Mouse (Mus musculus) layer of hippocampus, adult 11-12 months (tissue): ENCODE data around the gene Gnaq.

ENCODE experiments used
- DNase-seq: peaks from one replicate; pipeline ENCODE4 v3.0.0; 2022; ENCODE audit warnings: low spot score

The Gnaq gene

GRCm38 (mm10) chr19:16132791-16132864 lies at the start of gene Gnaq:
Gene Gnaq, plus strand, starts transcription at chr19:16132831.
- no peak for DNase-seq

- DNase-seq, result peak; percentile 19
Observed at GRCm38 (mm10) chr19:16083981-16084630, 48.5 kb upstream of the Gnaq start.

GRCm38 (mm10) chr19:16085248-16085647 lies 47.4 kb upstream of the Gnaq start:
- DNase-seq, result no peak

GRCm38 (mm10) chr19:16086154-16086553 lies 46.5 kb upstream of the Gnaq start:
- DNase-seq, result no peak

- no peak for DNase-seq
Observed at GRCm38 (mm10) chr19:16086581-16086980, 46.0 kb upstream of the Gnaq start.

GRCm38 (mm10) chr19:16087391-16087790 lies 45.2 kb upstream of the Gnaq start:
- DNase-seq, result no peak

- no peak for DNase-seq
Observed at GRCm38 (mm10) chr19:16093616-16094015, 39.0 kb upstream of the Gnaq start.

- DNase-seq, result no peak
Observed at GRCm38 (mm10) chr19:16109901-16110300, 22.7 kb upstream of the Gnaq start.

- DNase-seq, result no peak
Observed at GRCm38 (mm10) chr19:16110670-16111069, 22.0 kb upstream of the Gnaq start.

GRCm38 (mm10) chr19:16113295-16113694 lies 19.3 kb upstream of the Gnaq start:
- DNase-seq, result peak; percentile 12

- no peak for DNase-seq
Observed at GRCm38 (mm10) chr19:16118421-16118820, 14.2 kb upstream of the Gnaq start.

GRCm38 (mm10) chr19:16121301-16121700 lies 11.3 kb upstream of the Gnaq start:
- DNase-seq, result no peak

- no peak for DNase-seq
Observed at GRCm38 (mm10) chr19:16128715-16129114, 3.9 kb upstream of the Gnaq start.

GRCm38 (mm10) chr19:16129171-16129570 lies 3.5 kb upstream of the Gnaq start:
- DNase-seq, result no peak

GRCm38 (mm10) chr19:16130476-16130875 lies 2.2 kb upstream of the Gnaq start:
- no peak for DNase-seq

- no peak for DNase-seq
Observed at GRCm38 (mm10) chr19:16131831-16132230, 800 bp upstream of the Gnaq start.

GRCm38 (mm10) chr19:16132340-16132790 lies 266 bp upstream of the Gnaq start:
- DNase-seq, result peak; percentile 89

- DNase-seq, result peak; percentile 73
Observed at GRCm38 (mm10) chr19:16132865-16133720, 462 bp downstream of the Gnaq start.

GRCm38 (mm10) chr19:16133721-16134570 lies 1.3 kb downstream of the Gnaq start:
- DNase-seq, result no peak

GRCm38 (mm10) chr19:16138064-16138580 lies 5.5 kb downstream of the Gnaq start:
- DNase-seq, result no peak

GRCm38 (mm10) chr19:16140710-16141109 lies 8.1 kb downstream of the Gnaq start:
- no peak for DNase-seq

- no peak for DNase-seq
Observed at GRCm38 (mm10) chr19:16141857-16142256, 9.2 kb downstream of the Gnaq start.

- no peak for DNase-seq
Observed at GRCm38 (mm10) chr19:16142990-16143389, 10.4 kb downstream of the Gnaq start.
